Mouse (Mus musculus): ENCODE data around the gene Ets2.

- no peak for TF ChIP-seq CTCF (IDR thresholded peaks at IDR 0.05; ENCODE audit: borderline replicate concordance, insufficient read depth, low read depth, low read length)
- TF ChIP-seq POLR2A (IDR thresholded peaks at IDR 0.05; ENCODE audit: borderline replicate concordance, insufficient read depth, low read length) = no peak
Observed at GRCm38 (mm10) chr16:95703958-95704357, 2.1 kb downstream of the Ets2 start.
